Mouse (Mus musculus) hindbrain, embryonic 16.5 days (tissue): ENCODE measurements around the gene Capn7. TPM values are rescaled to one million over a fixed set of nuclear protein-coding genes. Genes with fewer than 3 reads are reported as not detected.

Experiments
- ATAC-seq: fragments of 200-750 bp; cut with Nextera tagmentation; 2 replicates; pipeline ENCODE4 v1.8.0; 2017; ENCODE audit warnings: moderate TSS enrichment, moderate library complexity
- H3K27ac ChIP-seq: fragments of 300-500 bp; sonication (generic); 2 replicates; pipeline ENCODE4 v1.5.1; 2014; ENCODE audit warnings: low read depth, mild to moderate bottlenecking, control low read depth, low read length, moderate library complexity
- H3K27me3 ChIP-seq: fragments of 300-500 bp; sonication (generic); replicated peaks from 2 replicates; pipeline ENCODE4 v1.6.1; 2014; ENCODE audit warnings: low read length; ENCODE audit not compliant: control insufficient read depth, insufficient read depth
- H3K36me3 ChIP-seq: fragments of 300-500 bp; sonication (generic); 2 replicates; pipeline ENCODE4 v1.6.1; 2014; ENCODE audit warnings: mild to moderate bottlenecking, low read length, moderate library complexity, mixed read lengths; ENCODE audit not compliant: control insufficient read depth, insufficient read depth
- H3K4me1 ChIP-seq: fragments of 300-500 bp; sonication (generic); 2 replicates; pipeline ENCODE4 v1.6.1; 2014; ENCODE audit warnings: low read depth, low read length; ENCODE audit not compliant: control insufficient read depth, insufficient read depth
- H3K4me2 ChIP-seq: fragments of 300-500 bp; sonication (generic); 2 replicates; pipeline ENCODE4 v1.6.1; 2014; ENCODE audit warnings: mild to moderate bottlenecking, low read length, control low read depth, moderate library complexity
- H3K4me3 ChIP-seq: fragments of 300-500 bp; sonication (generic); 2 replicates; pipeline ENCODE4 v1.5.1; 2014; ENCODE audit warnings: mild to moderate bottlenecking, low read length, control low read depth, moderate library complexity
- H3K9ac ChIP-seq: fragments of 300-500 bp; sonication (generic); 2 replicates; pipeline ENCODE4 v1.6.1; 2014; ENCODE audit warnings: low read depth, mild to moderate bottlenecking, control low read depth, low read length, moderate library complexity
- H3K9me3 ChIP-seq: fragments of 300-500 bp; sonication (generic); 2 replicates; pipeline ENCODE4 v1.6.1; 2014; ENCODE audit warnings: mild to moderate bottlenecking, low read length, moderate library complexity; ENCODE audit not compliant: control insufficient read depth
- WGBS: fragments of 180-500 bp; shearing (Covaris S2); extraction: QIAGEN DNeasy Blood & Tissue Kit; methylation state at CpG from one replicate; pipeline ENCODE4 v1.1.7; 2014; 5-methylcytosine and 5-hydroxymethylcytosine counted together
- polyA plus RNA-seq: library from polyadenylated mRNA; unstranded; fragments of >200 nt; fragmentation: Nextera tagmentation; extraction: Ambion mirVana; gene quantifications from 2 replicates; pipeline ENCODE4 v1.2.1, GENCODE M21; 2015

The Capn7 gene
- polyA plus RNA-seq, 1 experiment from 2014 or later: 76.5 TPM

DNA sequence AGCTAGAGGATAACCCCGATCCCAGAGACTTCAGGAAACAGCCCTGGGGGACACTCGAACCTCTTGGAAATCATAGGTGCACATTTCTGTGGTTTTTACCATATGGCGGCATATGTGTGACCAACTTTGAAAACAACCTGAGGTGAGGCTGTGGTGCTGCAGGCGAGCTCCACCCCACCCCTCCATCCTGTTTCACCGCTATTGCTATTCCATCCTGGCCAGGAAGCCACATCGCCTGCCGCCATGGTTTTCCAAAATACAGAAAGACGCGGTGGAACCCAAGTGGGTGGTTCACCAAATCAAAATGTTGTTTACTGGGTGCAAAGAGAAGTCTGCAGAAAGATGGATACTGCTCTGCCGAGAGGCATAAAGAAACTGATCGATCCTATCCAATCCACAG lies 62.4 kb downstream of the Capn7 start:
- Histone ChIP-seq H3K4me1 (0 out of 2 replicates have a peak, but pooled peaks cover 3% of the 10 kb centered on the region), H3K9ac (no peak overlapping the region), H3K4me2 (no peak overlapping the region), H3K9me3 (no peaks in the 10 kb centered on the region), H3K27me3 (no peaks in the 10 kb centered on the region), H3K4me3 (no peak overlapping the region), H3K36me3 (no peaks in the 10 kb centered on the region), H3K27ac (no peak overlapping the region)
- no peak for ATAC-seq
- 90% methylated on average over 11 of the region's 11 CpGs for WGBS

DNA sequence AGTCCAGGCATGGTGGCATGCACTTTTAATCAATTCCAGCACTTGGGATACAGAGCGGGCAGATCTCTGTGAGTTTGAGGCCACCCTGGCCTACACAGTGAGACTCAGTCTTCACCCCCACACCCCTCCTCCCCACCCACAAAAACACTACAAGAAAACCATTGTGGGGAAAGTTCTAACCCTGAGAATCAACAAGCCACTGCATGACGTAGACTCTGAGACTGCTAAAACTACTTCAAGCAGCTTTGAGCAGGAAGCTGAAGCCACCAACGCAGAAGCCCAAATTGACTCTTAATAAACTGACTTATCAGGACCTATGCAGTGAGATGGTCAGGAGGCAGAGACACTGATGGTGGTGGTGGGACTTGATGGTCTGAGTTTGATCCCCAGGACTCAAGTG lies 62.8 kb downstream of the Capn7 start:
- no peaks in the 10 kb centered on the region for H3K27me3 ChIP-seq
- WGBS: 88% methylated on average over 3 of the region's 3 CpGs
- no peaks in the 10 kb centered on the region for H3K36me3 ChIP-seq
- H3K9me3 ChIP-seq: no peaks in the 10 kb centered on the region
- H3K4me1 ChIP-seq: 0 out of 2 replicates have a peak, but pooled peaks cover 3% of the 10 kb centered on the region
- H3K9ac ChIP-seq: no peak overlapping the region
- H3K4me2 ChIP-seq: no peak overlapping the region
- no peak overlapping the region for H3K27ac ChIP-seq
- ATAC-seq: no peak
- H3K4me3 ChIP-seq: no peak overlapping the region

DNA sequence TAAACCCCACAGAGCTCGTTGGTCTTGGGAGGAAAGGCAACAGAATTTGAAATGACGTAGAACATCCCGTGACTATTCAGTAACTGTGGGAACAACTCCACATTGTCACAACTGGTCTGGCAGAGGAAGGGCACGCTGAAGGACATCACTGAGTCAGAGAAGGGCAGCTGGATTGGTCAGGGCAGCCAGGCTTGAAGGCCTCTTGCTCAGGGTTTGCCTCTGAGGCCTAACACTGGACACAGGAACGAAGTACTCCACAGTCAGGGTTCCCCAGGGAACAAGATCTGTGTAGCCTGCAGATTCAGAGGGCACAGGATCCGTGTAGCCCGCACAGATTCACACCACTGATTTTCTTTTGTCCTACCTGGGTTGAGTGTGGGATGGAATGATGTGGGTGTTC lies 63.8 kb downstream of the Capn7 start:
- no peaks in the 10 kb centered on the region for H3K27me3 ChIP-seq
- no peak overlapping the region for H3K4me3 ChIP-seq
- H3K4me2 ChIP-seq: no peak overlapping the region
- H3K27ac ChIP-seq: no peak overlapping the region
- no peak overlapping the region for H3K9ac ChIP-seq
- H3K9me3 ChIP-seq: no peaks in the 10 kb centered on the region
- WGBS: 87% methylated on average over 7 of the region's 7 CpGs
- 0 out of 2 replicates have a peak, but pooled peaks cover 3% of the 10 kb centered on the region for H3K4me1 ChIP-seq
- no peak for ATAC-seq
- H3K36me3 ChIP-seq: no peaks in the 10 kb centered on the region

DNA sequence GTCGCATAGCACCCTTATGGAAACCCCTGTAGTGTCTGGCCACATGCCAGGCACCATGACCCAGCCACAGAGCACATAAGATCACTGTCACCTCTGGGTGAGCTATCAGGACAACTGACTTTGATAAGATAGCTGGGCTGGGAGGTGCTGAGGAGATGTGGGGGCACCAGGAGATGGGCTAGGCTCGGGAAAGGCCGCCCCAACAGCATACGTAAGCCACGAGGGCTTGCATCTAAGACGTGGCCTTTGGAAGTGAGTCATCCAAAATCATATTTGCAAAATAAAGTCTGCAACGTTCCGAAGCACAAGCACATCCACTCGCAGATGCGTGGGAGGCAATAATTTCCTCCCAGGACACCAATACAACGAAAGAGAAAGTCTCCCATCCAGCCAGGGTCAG lies 64.5 kb downstream of the Capn7 start:
- no peak for ATAC-seq
- WGBS: 89% methylated on average over 11 of the region's 11 CpGs
- H3K27me3 ChIP-seq: no peaks in the 10 kb centered on the region
- 0 out of 2 replicates have a peak, but pooled peaks cover 3% of the 10 kb centered on the region for H3K4me1 ChIP-seq
- H3K4me3 ChIP-seq: no peak overlapping the region
- no peaks in the 10 kb centered on the region for H3K9me3 ChIP-seq
- H3K4me2 ChIP-seq: no peak overlapping the region
- H3K9ac ChIP-seq: no peak overlapping the region
- no peaks in the 10 kb centered on the region for H3K36me3 ChIP-seq
- no peak overlapping the region for H3K27ac ChIP-seq

GRCm38 (mm10) chr14:31401918-31402427 lies 65.5 kb downstream of the Capn7 start:
- Histone ChIP-seq H3K27ac (no peak overlapping the region), H3K4me1 (peaks cover 3% of the 10 kb centered on the region; the same call in 1 of the 2 replicates), H3K27me3 (no peaks in the 10 kb centered on the region), H3K9me3 (no peaks in the 10 kb centered on the region), H3K36me3 (no peaks in the 10 kb centered on the region), H3K4me3 (no peak overlapping the region), H3K9ac (no peak overlapping the region), H3K4me2 (no peak overlapping the region)
- no peak for ATAC-seq
- WGBS: 86% methylated on average over 6 of the region's 6 CpGs

- Histone ChIP-seq H3K4me1 (peaks cover 2% of the 10 kb centered on the region; the same call in 1 of the 2 replicates), H3K27me3 (no peaks in the 10 kb centered on the region), H3K4me2 (no peak overlapping the region), H3K36me3 (no peaks in the 10 kb centered on the region), H3K27ac (no peak overlapping the region), H3K4me3 (no peak overlapping the region), H3K9ac (no peak overlapping the region), H3K9me3 (no peaks in the 10 kb centered on the region)
- no peak for ATAC-seq
- WGBS: 86% methylated on average over 5 of the region's 5 CpGs
These were observed 66.3 kb downstream of the Capn7 start for GRCm38 (mm10) chr14:31402693-31403092.

- ATAC-seq: no peak
- Histone ChIP-seq H3K9ac (no peak overlapping the region), H3K27ac (no peak overlapping the region), H3K4me3 (no peak overlapping the region), H3K4me2 (no peak overlapping the region), H3K27me3 (no peaks in the 10 kb centered on the region), H3K4me1 (peaks cover 5% of the 10 kb centered on the region), H3K9me3 (no peaks in the 10 kb centered on the region), H3K36me3 (no peaks in the 10 kb centered on the region)
- WGBS: 85% methylated on average over 9 of the region's 9 CpGs
These were observed 67.1 kb downstream of the Capn7 start for GRCm38 (mm10) chr14:31403556-31403955.

DNA sequence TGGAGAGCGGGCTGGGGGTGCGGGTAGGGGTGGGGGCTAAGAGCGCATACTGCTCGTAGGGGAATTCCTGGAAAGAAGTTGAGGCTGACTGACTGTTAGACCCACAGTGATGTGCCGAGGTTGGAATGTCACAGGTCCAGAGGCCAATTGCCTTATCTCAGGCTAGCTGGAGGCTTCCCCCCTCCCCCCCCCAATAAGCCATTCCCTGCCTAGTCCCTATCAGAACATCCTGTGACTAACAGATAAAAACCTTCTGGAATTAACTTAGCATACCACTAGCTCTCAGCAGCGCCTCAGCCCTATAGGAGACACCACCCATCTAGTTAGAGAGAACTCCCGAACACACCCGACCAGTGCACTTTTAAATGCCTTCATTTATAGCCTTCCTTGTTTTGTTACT lies 67.6 kb downstream of the Capn7 start:
- Histone ChIP-seq H3K4me3 (no peak overlapping the region), H3K36me3 (no peaks in the 10 kb centered on the region), H3K4me1 (peaks cover 7% of the 10 kb centered on the region), H3K27ac (no peak overlapping the region), H3K9ac (no peak overlapping the region), H3K9me3 (no peaks in the 10 kb centered on the region), H3K4me2 (no peak overlapping the region), H3K27me3 (no peaks in the 10 kb centered on the region)
- WGBS: 85% methylated on average over 8 of the region's 8 CpGs
- no peak for ATAC-seq

GRCm38 (mm10) chr14:31404663-31405062 lies 68.2 kb downstream of the Capn7 start:
- H3K27ac ChIP-seq: no peak overlapping the region
- H3K36me3 ChIP-seq: no peaks in the 10 kb centered on the region
- no peaks in the 10 kb centered on the region for H3K9me3 ChIP-seq
- 96% methylated on average over 4 of the region's 4 CpGs for whole genome bisulfite sequencing
- no peak overlapping the region for H3K9ac ChIP-seq
- H3K4me1 ChIP-seq: peaks cover 7% of the 10 kb centered on the region
- ATAC-seq: no peak
- no peak overlapping the region for H3K4me2 ChIP-seq
- H3K27me3 ChIP-seq: no peaks in the 10 kb centered on the region
- no peak overlapping the region for H3K4me3 ChIP-seq

DNA sequence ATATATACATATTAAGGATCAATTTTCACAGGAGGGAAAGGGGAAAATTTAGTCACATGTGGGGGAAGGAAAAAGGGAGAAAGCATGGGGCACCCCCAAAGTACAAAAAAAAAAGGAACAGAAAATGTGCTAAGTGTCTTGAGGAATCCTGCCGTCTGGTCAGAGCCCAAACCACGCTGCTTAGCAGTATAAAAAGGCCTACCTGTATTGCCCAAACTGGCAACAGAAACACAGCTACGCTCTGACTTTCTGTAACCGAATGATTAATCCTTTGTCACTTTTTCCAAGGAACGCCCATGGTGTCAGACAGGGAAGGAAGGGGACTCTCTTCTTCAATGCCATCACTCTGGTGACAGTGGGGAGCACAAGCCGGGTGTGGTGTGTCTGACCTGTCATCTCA lies 69.2 kb downstream of the Capn7 start:
- H3K4me3 ChIP-seq: no peak overlapping the region
- ATAC-seq: no peak
- peaks cover 7% of the 10 kb centered on the region for H3K4me1 ChIP-seq
- H3K27me3 ChIP-seq: no peaks in the 10 kb centered on the region
- no peak overlapping the region for H3K9ac ChIP-seq
- no peaks in the 10 kb centered on the region for H3K9me3 ChIP-seq
- H3K36me3 ChIP-seq: no peaks in the 10 kb centered on the region
- no peak overlapping the region for H3K27ac ChIP-seq
- H3K4me2 ChIP-seq: no peak overlapping the region
- WGBS: 82% methylated on average over 6 of the region's 6 CpGs
